Mouse (Mus musculus): Measurements from ENCODE around the gene Spz1. TPM values are rescaled to one million over a fixed set of nuclear protein-coding genes. Genes with fewer than 3 reads are reported as not detected.

Gene Spz1
- polyA plus RNA-seq, 2 experiments: not detected

- no peak for TF ChIP-seq EP300 (IDR thresholded peaks at IDR 0.05; ENCODE audit: low read depth)
- TF ChIP-seq CTCF (IDR thresholded peaks at IDR 0.05; ENCODE audit: low read depth): no peak
- peaks cover 4% of the 10 kb centered on the region in 2 experiments; a peak in 3 of 4 replicates for H3K4me1 ChIP-seq (replicated peaks; ENCODE audit: control insufficient read depth in 2 of 2, insufficient read depth in 2 of 2, low read length in 1 of 2)
- no peak overlapping the region for H3K27ac ChIP-seq
- H3K4me2 ChIP-seq (ENCODE audit: low read depth): no peak overlapping the region
- no peak overlapping the region for H3K9ac ChIP-seq (replicated peaks)
- H3K27me3 ChIP-seq (ENCODE audit: control insufficient read depth, insufficient read depth, low read length): no peaks in the 10 kb centered on the region
- H3K9me3 ChIP-seq (ENCODE audit: control insufficient read depth, low read length): no peaks in the 10 kb centered on the region
- ATAC-seq (ENCODE audit: insufficient read depth): no peak
- H3K36me3 ChIP-seq (replicated peaks; ENCODE audit: control insufficient read depth, insufficient read depth, low read depth): no peaks in the 10 kb centered on the region
- H3K4me3 ChIP-seq (ENCODE audit: insufficient read depth in 1 of 2, low read depth in 2 of 2, low read length in 2 of 2): no peak overlapping the region
- no peak for DNase-seq (ENCODE audit: low read depth in 3 of 3, low spot score in 3 of 3)
- WGBS (ENCODE audit: insufficient replicate concordance): 59% methylated on average over 2 of the region's 2 CpGs
These were observed 43.8 kb downstream of the Spz1 start for GRCm38 (mm10) chr13:92532216-92532615.

- H3K27ac ChIP-seq: no peak overlapping the region
- no peaks in the 10 kb centered on the region for H3K9me3 ChIP-seq (ENCODE audit: control insufficient read depth, low read length)
- WGBS (ENCODE audit: insufficient replicate concordance): 5% methylated on average over 15 of the region's 15 CpGs
- H3K4me1 ChIP-seq (replicated peaks; ENCODE audit: control insufficient read depth in 2 of 2, insufficient read depth in 2 of 2, low read length in 1 of 2): peaks cover 4% of the 10 kb centered on the region in 2 experiments; a peak in 3 of 4 replicates
- H3K4me3 ChIP-seq (ENCODE audit: insufficient read depth in 1 of 2, low read depth in 2 of 2, low read length in 2 of 2): peak overlapping the region; percentile 74 to 82
- peak overlapping the region; percentile 66 for H3K9ac ChIP-seq (replicated peaks)
- H3K27me3 ChIP-seq (ENCODE audit: control insufficient read depth, insufficient read depth, low read length): no peaks in the 10 kb centered on the region
- DNase-seq (ENCODE audit: low read depth in 3 of 3, low spot score in 3 of 3): peak in 1 of 3 experiments; percentile 4
- no peak for ATAC-seq (ENCODE audit: insufficient read depth)
- no peaks in the 10 kb centered on the region for H3K36me3 ChIP-seq (replicated peaks; ENCODE audit: control insufficient read depth, insufficient read depth, low read depth)
- TF ChIP-seq CTCF (IDR thresholded peaks at IDR 0.05; ENCODE audit: low read depth) (no peak), EP300 (IDR thresholded peaks at IDR 0.05; ENCODE audit: low read depth) (no peak)
- H3K4me2 ChIP-seq (ENCODE audit: low read depth): peak overlapping the region; percentile 89
These were observed 44.7 kb downstream of the Spz1 start for GRCm38 (mm10) chr13:92531237-92531636.

GRCm38 (mm10) chr13:92530721-92531211 is 45.2 kb downstream of the Spz1 start, which contains the start of gene Zfyve16:
Gene Zfyve16, minus strand, starts transcription at chr13:92530868.
- under 1% methylated on average over 46 of the region's 46 CpGs for WGBS (ENCODE audit: insufficient replicate concordance)

GRCm38 (mm10) chr13:92529828-92530720 is 45.9 kb downstream of the Spz1 start:
- peak overlapping the region; percentile 66 for H3K9ac ChIP-seq (replicated peaks)
- 5% methylated on average over 43 of the region's 47 CpGs for WGBS (ENCODE audit: insufficient replicate concordance)
- H3K36me3 ChIP-seq (replicated peaks; ENCODE audit: control insufficient read depth, insufficient read depth, low read depth): no peaks in the 10 kb centered on the region
- H3K27me3 ChIP-seq (ENCODE audit: control insufficient read depth, insufficient read depth, low read length): no peaks in the 10 kb centered on the region
- peaks cover 4% of the 10 kb centered on the region in 2 experiments; a peak in 3 of 4 replicates for H3K4me1 ChIP-seq (replicated peaks; ENCODE audit: control insufficient read depth in 2 of 2, insufficient read depth in 2 of 2, low read length in 1 of 2)
- DNase-seq (ENCODE audit: low read depth in 3 of 3, low spot score in 3 of 3) (no peak), ATAC-seq (ENCODE audit: insufficient read depth) (peak; percentile 91)
- TF ChIP-seq EP300 (IDR thresholded peaks at IDR 0.05; ENCODE audit: low read depth): no peak
- no peak for TF ChIP-seq CTCF (IDR thresholded peaks at IDR 0.05; ENCODE audit: low read depth)
- H3K4me3 ChIP-seq (ENCODE audit: insufficient read depth in 1 of 2, low read depth in 2 of 2, low read length in 2 of 2): peak overlapping the region; percentile 74 to 82
- peak overlapping the region; percentile 89 for H3K4me2 ChIP-seq (ENCODE audit: low read depth)
- peak overlapping the region; percentile 63 for H3K27ac ChIP-seq
- no peaks in the 10 kb centered on the region for H3K9me3 ChIP-seq (ENCODE audit: control insufficient read depth, low read length)

More at GRCm38 (mm10) chr13:92530721-92531211, 45.2 kb downstream of the Spz1 start, which contains the start of gene Zfyve16:
- H3K36me3 ChIP-seq (replicated peaks; ENCODE audit: control insufficient read depth, insufficient read depth, low read depth): no peaks in the 10 kb centered on the region
- DNase-seq (ENCODE audit: low read depth in 3 of 3, low spot score in 3 of 3): peak; percentile 75 to 86 (median 76)
- peak within 1 kb of the TSS; percentile 74 to 82 for H3K4me3 ChIP-seq (ENCODE audit: insufficient read depth in 1 of 2, low read depth in 2 of 2, low read length in 2 of 2)
- H3K27ac ChIP-seq: peak within 1 kb of the TSS; percentile 63
- H3K9ac ChIP-seq (replicated peaks): peak within 1 kb of the TSS; percentile 66
- ATAC-seq (ENCODE audit: insufficient read depth): peak; percentile 94
- H3K27me3 ChIP-seq (ENCODE audit: control insufficient read depth, insufficient read depth, low read length): no peaks in the 10 kb centered on the region
- TF ChIP-seq CTCF (IDR thresholded peaks at IDR 0.05; ENCODE audit: low read depth) (no peak), EP300 (IDR thresholded peaks at IDR 0.05; ENCODE audit: low read depth) (no peak)
- H3K4me2 ChIP-seq (ENCODE audit: low read depth): peak within 1 kb of the TSS; percentile 89
- H3K9me3 ChIP-seq (ENCODE audit: control insufficient read depth, low read length): no peaks in the 10 kb centered on the region
- H3K4me1 ChIP-seq (replicated peaks; ENCODE audit: control insufficient read depth in 2 of 2, insufficient read depth in 2 of 2, low read length in 1 of 2): peaks cover 4% of the 10 kb centered on the region in 2 experiments; a peak in 3 of 4 replicates

Other genes with a start within 250 kb of the Spz1 start
- gene Dhfr, start 221.4 kb downstream of the Spz1 start, polyA plus RNA-seq (2012; rRNA removed): 5.9 and 11.4 TPM in 2 replicates
- 18.9 and 19.2 TPM in 2 replicates for gene Dhfr, start 221.4 kb downstream of the Spz1 start, polyA plus RNA-seq (2014; fragmentation: Nextera tagmentation; extraction: Ambion mirVana)
- 5.6 and 10.0 TPM in 2 replicates for gene Msh3, start 221.2 kb downstream of the Spz1 start, polyA plus RNA-seq (2012; rRNA removed)
- 11.1 and 11.5 TPM in 2 replicates for gene Msh3, start 221.2 kb downstream of the Spz1 start, polyA plus RNA-seq (2014; fragmentation: Nextera tagmentation; extraction: Ambion mirVana)
- not detected in 2 replicates for gene Ankrd34b, start 150.3 kb downstream of the Spz1 start, polyA plus RNA-seq (2012; rRNA removed)
- not detected in 2 replicates for gene Ankrd34b, start 150.3 kb downstream of the Spz1 start, polyA plus RNA-seq (2014; fragmentation: Nextera tagmentation; extraction: Ambion mirVana)
- 1.4 TPM in 2 replicates for gene Fam151b, start 92.2 kb downstream of the Spz1 start, polyA plus RNA-seq (2012; rRNA removed)
- gene Fam151b, start 92.2 kb downstream of the Spz1 start, polyA plus RNA-seq (2014; fragmentation: Nextera tagmentation; extraction: Ambion mirVana): not detected in 2 replicates
- gene Zfyve16, start 45.3 kb downstream of the Spz1 start, polyA plus RNA-seq (2012; rRNA removed): 0.83 and 1.3 TPM in 2 replicates
- 1.4 and 1.5 TPM in 2 replicates for gene Zfyve16, start 45.3 kb downstream of the Spz1 start, polyA plus RNA-seq (2014; fragmentation: Nextera tagmentation; extraction: Ambion mirVana)
- gene Serinc5, start 34.9 kb upstream of the Spz1 start, polyA plus RNA-seq (2012; rRNA removed): 15.2 and 17.9 TPM in 2 replicates
- 14.2 and 16.8 TPM in 2 replicates for gene Serinc5, start 34.9 kb upstream of the Spz1 start, polyA plus RNA-seq (2014; fragmentation: Nextera tagmentation; extraction: Ambion mirVana)
- 0.11 and 0.12 TPM in 2 replicates for gene Thbs4, start 218.6 kb upstream of the Spz1 start, polyA plus RNA-seq (2012; rRNA removed)
- gene Thbs4, start 218.6 kb upstream of the Spz1 start, polyA plus RNA-seq (2014; fragmentation: Nextera tagmentation; extraction: Ambion mirVana): 0.03 and 0.06 TPM in 2 replicates

Measured in liver, embryonic 14.5 days (tissue).